Comparison of ENCODE assay signal across 27 mouse cellular contexts in genomic region chr9:38815458-38815986, GRCm38 (mm10). TPM values are rescaled to one million over a fixed set of nuclear protein-coding genes. Genes with fewer than 3 reads are reported as not detected.
"Had no signal": no experiment of that assay in that cellular context is flagged by ENCODE, and none has a peak within 500 bp of the region (broad histone marks: within the 10 kb centered on the region; RNA-seq: fewer than 3 reads in every experiment).

No protein-coding gene starts in this region.

- H3K27ac ChIP-seq: liver, embryonic 15.5 days; lung, embryonic 15.5 days; macrophage; midbrain, embryonic 13.5 days; neural tube, embryonic 13.5 days; neural tube, embryonic 15.5 days; stomach, embryonic 15.5 days; stomach, postnatal 0 days had no signal

- H3K36me3 ChIP-seq: liver, embryonic 15.5 days; lung, embryonic 15.5 days; midbrain, embryonic 13.5 days; neural tube, embryonic 13.5 days; neural tube, embryonic 15.5 days; stomach, embryonic 15.5 days had no signal

- H3K9me3 ChIP-seq: liver, embryonic 15.5 days; lung, embryonic 15.5 days; midbrain, embryonic 13.5 days; neural tube, embryonic 13.5 days; neural tube, embryonic 15.5 days; stomach, embryonic 15.5 days had no signal

- H3K27me3 ChIP-seq: liver, embryonic 15.5 days; lung, embryonic 15.5 days; megakaryocyte, embryonic 14.5 days; midbrain, embryonic 13.5 days; neural tube, embryonic 13.5 days; neural tube, embryonic 15.5 days; stomach, embryonic 15.5 days had no signal

- H3K4me2 ChIP-seq: liver, embryonic 15.5 days; lung, embryonic 15.5 days; midbrain, embryonic 11.5 days; midbrain, embryonic 13.5 days; neural tube, embryonic 13.5 days; neural tube, embryonic 15.5 days; stomach, embryonic 15.5 days had no signal

- H3K4me3 ChIP-seq: liver, embryonic 15.5 days; lung, embryonic 15.5 days; megakaryocyte, embryonic 14.5 days; midbrain, embryonic 13.5 days; myocyte; neural tube, embryonic 13.5 days; neural tube, embryonic 15.5 days; stomach, embryonic 15.5 days had no signal

- H3K4me1 ChIP-seq: liver, embryonic 15.5 days; lung, embryonic 15.5 days; megakaryocyte, embryonic 14.5 days; midbrain, embryonic 13.5 days; neural tube, embryonic 13.5 days; neural tube, embryonic 15.5 days; stomach, embryonic 15.5 days had no signal

- DNase-seq: liver, postnatal 0 days; lung, adult 2 months; lung, postnatal 14 days; lung, postnatal 36 days; retina, postnatal 1 day; right cerebral cortex, adult 18-20 months; right cerebral cortex, postnatal 14 days; thymus, adult 18-20 months; thymus, postnatal 14 days; thymus, postnatal 36 days had no signal

- H3K9ac ChIP-seq: liver, embryonic 15.5 days; liver, postnatal 0 days; lung, embryonic 15.5 days; midbrain, embryonic 13.5 days; neural tube, embryonic 13.5 days; neural tube, embryonic 15.5 days; stomach, embryonic 15.5 days had no signal

- ATAC-seq: liver, postnatal 0 days; lung, postnatal 0 days; midbrain, embryonic 13.5 days; midbrain, embryonic 16.5 days had no signal

RNA-seq across cellular contexts. Expression of gene Olfr922, which starts 1.1 kb away (rescaled TPM):
- polyA plus RNA-seq: liver, embryonic 15.5 days; liver, postnatal 0 days; lung, adult 2 months; lung, embryonic 15.5 days; lung, postnatal 0 days; macrophage; midbrain, embryonic 11.5 days; midbrain, embryonic 13.5 days; midbrain, embryonic 16.5 days; myocyte; neural tube, embryonic 11.5 days; neural tube, embryonic 13.5 days; neural tube, embryonic 15.5 days; spleen, adult 2 months; stomach, embryonic 15.5 days; stomach, postnatal 0 days; testis, adult 2 months; thymus, postnatal 0 days had no signal

RNA-seq across cellular contexts. Expression of gene Olfr923, which starts 10.8 kb away (rescaled TPM):
- polyA plus RNA-seq: liver, postnatal 0 days; lung, adult 2 months; lung, embryonic 15.5 days; lung, postnatal 0 days; macrophage; midbrain, embryonic 11.5 days; midbrain, embryonic 13.5 days; midbrain, embryonic 16.5 days; myocyte; neural tube, embryonic 11.5 days; neural tube, embryonic 13.5 days; neural tube, embryonic 15.5 days; spleen, adult 2 months; stomach, embryonic 15.5 days; stomach, postnatal 0 days; testis, adult 2 months; thymus, postnatal 0 days had no signal

RNA-seq across cellular contexts. Expression of gene Olfr924, which starts 28.7 kb away (rescaled TPM):
- polyA plus RNA-seq: liver, embryonic 15.5 days; liver, postnatal 0 days; lung, adult 2 months; lung, embryonic 15.5 days; lung, postnatal 0 days; macrophage; midbrain, embryonic 11.5 days; midbrain, embryonic 13.5 days; midbrain, embryonic 16.5 days; myocyte; neural tube, embryonic 11.5 days; neural tube, embryonic 13.5 days; neural tube, embryonic 15.5 days; spleen, adult 2 months; stomach, embryonic 15.5 days; stomach, postnatal 0 days; testis, adult 2 months; thymus, postnatal 0 days had no signal

RNA-seq across cellular contexts. Expression of gene Olfr26, which starts 39.3 kb away (rescaled TPM):
- polyA plus RNA-seq: liver, embryonic 15.5 days; liver, postnatal 0 days; lung, adult 2 months; lung, embryonic 15.5 days; lung, postnatal 0 days; macrophage; midbrain, embryonic 11.5 days; midbrain, embryonic 13.5 days; midbrain, embryonic 16.5 days; myocyte; neural tube, embryonic 11.5 days; neural tube, embryonic 13.5 days; neural tube, embryonic 15.5 days; spleen, adult 2 months; stomach, embryonic 15.5 days; stomach, postnatal 0 days; testis, adult 2 months; thymus, postnatal 0 days had no signal

RNA-seq across cellular contexts. Expression of gene Olfr921, which starts 42.7 kb away (rescaled TPM):
- polyA plus RNA-seq: liver, embryonic 15.5 days; liver, postnatal 0 days; lung, embryonic 15.5 days; lung, postnatal 0 days; macrophage; midbrain, embryonic 11.5 days; midbrain, embryonic 13.5 days; midbrain, embryonic 16.5 days; myocyte; neural tube, embryonic 11.5 days; neural tube, embryonic 13.5 days; neural tube, embryonic 15.5 days; spleen, adult 2 months; stomach, embryonic 15.5 days; stomach, postnatal 0 days; testis, adult 2 months; thymus, postnatal 0 days had no signal
